Mouse (Mus musculus) adrenal gland, postnatal 25 days (tissue): Measurements from ENCODE around the gene Syngr2. TPM values are rescaled to one million over a fixed set of nuclear protein-coding genes. Genes with fewer than 3 reads are reported as not detected.
"Not testable (repeated sequence)": the region's sequence is repeated elsewhere in the genome, so short reads cannot be mapped to it uniquely, and the experiment has no call there.

Experiments
- DNase-seq: peaks from one replicate; pipeline ENCODE4 v3.0.0; 2021; ENCODE audit warnings: mixed read lengths
- total RNA-seq: library from RNA; stranded (reverse); gene quantifications from 2 replicates; pipeline ENCODE4 v1.2.3, GENCODE M21; 2021

Gene Syngr2
- total RNA-seq, 1 experiment from 2014 or later = 108 TPM

GRCm38 (mm10) chr11:117833509-117833908, 24.0 kb downstream of the Syngr2 start:
- DNase-seq = not testable (repeated sequence)

GRCm38 (mm10) chr11:117834086-117834485, 24.6 kb downstream of the Syngr2 start:
- no peak for DNase-seq

- DNase-seq = peak; percentile 28
These were observed 26.8 kb downstream of the Syngr2 start for GRCm38 (mm10) chr11:117836306-117836705.

- no peak for DNase-seq
These were observed 29.1 kb downstream of the Syngr2 start for GRCm38 (mm10) chr11:117838572-117838971.

- no peak for DNase-seq
These were observed 29.6 kb downstream of the Syngr2 start for GRCm38 (mm10) chr11:117839021-117839420.

- DNase-seq = no peak
These were observed 31.4 kb downstream of the Syngr2 start for GRCm38 (mm10) chr11:117840910-117841309.

- DNase-seq = no peak
These were observed 34.0 kb downstream of the Syngr2 start for GRCm38 (mm10) chr11:117843434-117843833.

GRCm38 (mm10) chr11:117844997-117845396, 35.5 kb downstream of the Syngr2 start:
- no peak for DNase-seq

- DNase-seq = no peak
These were observed 36.2 kb downstream of the Syngr2 start for GRCm38 (mm10) chr11:117845651-117846050.

- DNase-seq = no peak
These were observed 37.2 kb downstream of the Syngr2 start for GRCm38 (mm10) chr11:117846640-117847039.

- no peak for DNase-seq
These were observed 38.2 kb downstream of the Syngr2 start for GRCm38 (mm10) chr11:117847593-117848215.

- no peak for DNase-seq
These were observed 39.0 kb downstream of the Syngr2 start for GRCm38 (mm10) chr11:117848271-117848984.

GRCm38 (mm10) chr11:117848985-117849671, 39.7 kb downstream of the Syngr2 start, which contains the start of gene Birc5:
Gene Birc5 (plus strand): TSS chr11:117849251.
- peak; percentile 97 for DNase-seq

- DNase-seq = no peak
These were observed 43.4 kb downstream of the Syngr2 start for GRCm38 (mm10) chr11:117852875-117853274.

GRCm38 (mm10) chr11:117854241-117854640, 44.8 kb downstream of the Syngr2 start:
- no peak for DNase-seq

- no peak for DNase-seq
These were observed 45.9 kb downstream of the Syngr2 start for GRCm38 (mm10) chr11:117855360-117855759.

GRCm38 (mm10) chr11:117855975-117856374, 46.5 kb downstream of the Syngr2 start:
- no peak for DNase-seq

GRCm38 (mm10) chr11:117857462-117857861, 48.0 kb downstream of the Syngr2 start:
- no peak for DNase-seq

GRCm38 (mm10) chr11:117858392-117858791, 48.9 kb downstream of the Syngr2 start:
- no peak for DNase-seq

- DNase-seq = no peak
These were observed 51.1 kb downstream of the Syngr2 start, which contains the start of gene Tmem235 for GRCm38 (mm10) chr11:117860601-117861000. Gene Tmem235 (plus strand): TSS chr11:117860752.

- no peak for DNase-seq
These were observed 53.8 kb downstream of the Syngr2 start for GRCm38 (mm10) chr11:117863174-117863856.
